Mouse (Mus musculus) embryo, embryonic 9.5 days (tissue): ENCODE measurements around the gene P3h3.
"Not testable (repeated sequence)": the region's sequence is repeated elsewhere in the genome, so short reads cannot be mapped to it uniquely, and the experiment has no call there.

Experiments
- DNase-seq: peaks from one replicate; pipeline ENCODE4 v3.0.0-alpha.2; 2017; ENCODE audit errors: extremely low spot score

The P3h3 gene

DNA sequence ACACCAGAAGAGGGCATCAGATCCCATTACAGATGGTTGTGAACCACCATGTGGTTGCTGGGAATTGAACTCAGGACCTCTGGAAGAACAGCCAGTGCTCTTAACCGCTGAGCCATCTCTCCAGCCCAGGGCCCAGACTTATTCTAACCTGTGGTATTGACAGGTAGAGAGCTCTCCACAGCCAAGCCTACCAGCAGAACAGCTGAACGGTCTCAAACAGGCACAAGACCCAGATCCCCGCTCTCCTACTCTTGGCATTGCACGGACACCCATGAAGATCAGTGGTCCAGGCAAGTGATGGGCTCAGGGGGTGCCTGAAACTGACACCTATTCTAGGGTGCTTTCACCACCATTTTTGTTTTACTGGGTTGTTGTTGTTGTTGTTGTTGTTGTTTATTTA lies 26.4 kb downstream of the P3h3 start:
- not testable (repeated sequence) for DNase-seq

DNA sequence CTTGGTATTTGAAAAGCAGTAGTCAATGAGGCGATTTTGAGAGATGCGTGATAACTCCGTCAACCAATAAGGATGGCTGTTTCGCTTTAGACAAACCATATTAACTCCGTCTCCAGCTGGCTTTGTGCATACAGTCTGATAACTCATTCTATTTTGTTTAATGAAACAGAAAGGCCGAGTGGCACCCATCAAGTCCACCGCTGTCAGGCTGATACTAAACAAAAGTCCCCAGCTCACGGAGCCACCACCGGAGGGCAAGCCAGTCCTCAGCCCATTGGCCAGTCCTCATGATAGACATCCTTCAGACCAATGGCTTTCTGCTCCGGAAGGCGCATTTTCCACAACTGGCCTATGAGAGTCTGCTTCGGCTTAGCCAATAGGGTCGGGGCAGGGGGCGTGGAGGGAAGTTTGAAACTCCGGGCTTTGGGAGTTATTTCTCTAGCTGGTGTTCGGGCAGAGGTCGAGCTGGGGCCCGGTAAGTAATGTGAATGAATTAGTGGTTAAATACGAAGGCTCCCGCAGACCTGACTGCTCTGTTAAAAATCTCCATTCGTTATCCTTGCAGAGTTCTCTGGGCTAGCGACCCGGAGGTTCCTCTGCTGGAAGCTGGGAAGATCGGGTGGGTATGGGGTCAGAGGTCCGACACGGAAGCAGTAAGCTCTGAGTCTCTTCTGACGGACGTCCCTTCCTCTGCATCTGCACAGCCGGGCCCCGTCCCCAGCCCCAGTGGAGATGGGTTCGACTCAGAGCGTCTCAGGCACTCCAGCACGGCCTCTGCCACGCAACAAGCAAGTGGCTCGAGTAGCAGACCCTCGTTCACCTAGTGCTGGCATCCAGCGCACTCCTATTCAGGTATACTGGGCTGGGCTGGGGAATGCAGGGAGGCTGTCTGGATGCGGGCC lies 27.5 kb downstream of the P3h3 start:
- DNase-seq, result peak; percentile 90

DNA sequence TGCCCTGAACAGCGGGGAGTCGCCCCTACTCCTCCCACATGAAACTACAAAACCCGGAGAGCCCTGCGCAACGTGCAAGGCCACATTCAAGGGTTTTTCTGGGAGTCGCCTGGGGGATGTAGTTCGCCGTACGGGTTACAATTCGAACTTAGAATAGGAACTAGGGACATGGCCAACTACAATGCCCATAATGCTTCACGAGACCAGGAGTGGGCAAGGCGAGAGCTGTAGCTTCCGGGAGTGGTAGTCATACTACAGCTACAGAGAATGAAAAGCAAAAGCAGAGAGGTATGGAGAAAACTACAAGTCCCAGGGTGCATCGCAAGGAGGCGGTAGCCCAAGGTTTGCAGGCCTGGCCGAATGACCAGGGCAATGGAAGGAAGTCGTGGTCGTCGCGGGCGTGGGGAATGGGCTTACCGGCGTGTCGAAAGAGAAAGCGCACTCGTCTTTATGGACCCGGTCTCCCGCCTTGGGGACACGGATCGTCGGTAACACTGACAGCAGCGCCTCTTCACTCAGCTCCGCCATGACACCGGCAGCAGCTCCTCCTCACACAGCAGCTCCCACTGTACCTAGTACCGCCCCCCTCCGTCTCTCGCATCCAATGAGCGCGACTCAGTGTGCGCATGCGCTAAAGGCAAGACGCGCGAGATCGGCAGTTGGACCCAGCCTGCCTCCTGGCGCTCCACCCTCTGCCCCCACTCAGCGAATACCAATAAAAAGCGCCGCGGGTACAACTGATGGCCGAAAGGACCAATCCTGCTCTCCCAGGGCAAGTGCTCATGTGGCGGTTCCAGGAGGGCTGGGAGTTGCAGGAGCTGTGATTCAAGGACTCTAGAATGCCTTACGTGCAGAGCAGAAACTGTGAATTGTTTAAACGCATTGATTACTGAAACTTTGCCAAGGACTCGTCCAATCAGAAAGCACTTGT lies 28.4 kb downstream of the P3h3 start, which contains the start of the genes Usp5 and Cdca3:
Gene Usp5, minus strand, starts transcription at position 617 of the 931 bp plus-strand sequence.
Gene Cdca3, plus strand, starts transcription at position 680 of the 931 bp plus-strand sequence.
- peak; percentile 98 for DNase-seq

DNA sequence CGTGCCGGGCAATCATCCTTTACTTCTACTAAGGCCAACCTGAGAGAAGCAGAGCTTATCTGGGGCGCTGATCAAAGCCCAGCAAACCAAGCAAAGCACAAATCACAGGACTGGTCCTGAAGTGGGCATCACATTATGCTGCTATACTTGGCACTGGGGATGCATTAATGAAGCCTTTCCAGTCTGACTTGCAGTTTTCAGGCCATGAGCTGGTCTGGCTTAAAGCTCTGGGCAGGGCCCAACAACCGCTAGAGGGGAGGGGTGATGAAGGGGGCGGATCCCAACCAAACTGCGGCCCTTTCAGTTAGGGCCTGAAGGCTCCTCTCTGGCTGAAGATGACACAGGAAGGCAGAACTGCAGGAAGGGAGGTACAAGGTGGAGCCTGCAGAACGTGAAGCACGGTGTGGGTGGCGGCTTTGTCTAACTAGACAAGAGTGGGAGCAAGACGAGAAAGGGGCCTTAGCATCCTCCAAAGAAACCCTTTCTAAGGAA lies 29.4 kb downstream of the P3h3 start:
- DNase-seq, result peak; percentile 53

DNA sequence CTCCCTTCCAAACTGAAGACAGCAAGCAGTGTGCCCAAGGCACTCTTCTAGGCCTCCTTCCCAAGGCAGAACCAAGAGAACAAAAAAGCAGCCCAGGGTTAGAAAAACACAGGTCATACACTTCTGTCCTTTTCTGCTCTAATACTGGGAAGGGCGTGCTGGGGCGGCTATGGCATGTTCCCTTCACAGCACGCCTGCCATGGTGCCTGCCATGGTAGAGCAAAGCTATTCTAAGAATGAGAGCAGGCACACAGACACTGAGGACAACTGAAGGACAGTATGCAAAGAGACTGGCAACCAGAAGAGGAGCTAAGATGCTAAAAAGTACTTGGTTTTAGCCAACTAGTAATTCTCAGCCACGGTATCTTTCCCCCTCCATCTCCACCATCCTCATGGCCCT lies 35.5 kb downstream of the P3h3 start:
- no peak for DNase-seq

DNA sequence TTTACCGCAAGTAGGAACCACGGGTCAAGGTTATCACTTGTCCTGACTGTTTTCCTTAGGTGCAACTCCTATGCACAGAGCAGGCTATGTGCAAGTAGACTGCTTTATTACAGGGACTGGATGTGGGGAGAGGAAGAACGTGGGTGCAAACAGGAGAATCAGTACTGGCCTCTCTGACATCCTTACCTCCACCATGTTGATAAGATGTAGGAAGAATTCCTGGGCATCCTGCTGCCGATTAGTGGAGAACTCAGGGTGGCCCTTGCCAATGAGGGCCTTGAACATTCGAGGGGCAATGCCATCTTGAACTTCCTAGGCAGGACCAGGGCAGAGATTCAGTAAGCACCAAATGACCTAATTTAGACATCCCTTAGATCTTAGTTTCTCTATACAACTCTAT lies 36.7 kb downstream of the P3h3 start:
- DNase-seq, result no peak

DNA sequence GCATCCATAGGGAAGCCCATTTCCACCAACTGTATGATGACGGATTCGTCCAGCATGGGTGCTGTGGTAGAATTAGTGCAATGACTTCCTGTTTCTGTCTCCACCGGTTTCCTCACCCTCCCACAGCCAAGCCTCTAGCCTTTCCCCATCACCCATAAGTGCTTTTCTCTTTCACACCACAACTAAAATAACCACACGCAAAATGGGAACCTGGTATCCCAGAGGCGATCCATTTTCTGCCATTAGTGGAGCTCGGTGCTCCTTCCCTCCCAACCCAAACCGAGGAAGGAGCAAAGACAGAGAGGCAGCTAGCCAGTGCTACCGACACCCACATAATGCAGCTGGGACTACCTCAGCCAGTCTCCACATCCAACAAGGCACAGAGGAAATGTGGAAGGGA lies 39.6 kb downstream of the P3h3 start:
- no peak for DNase-seq

DNA sequence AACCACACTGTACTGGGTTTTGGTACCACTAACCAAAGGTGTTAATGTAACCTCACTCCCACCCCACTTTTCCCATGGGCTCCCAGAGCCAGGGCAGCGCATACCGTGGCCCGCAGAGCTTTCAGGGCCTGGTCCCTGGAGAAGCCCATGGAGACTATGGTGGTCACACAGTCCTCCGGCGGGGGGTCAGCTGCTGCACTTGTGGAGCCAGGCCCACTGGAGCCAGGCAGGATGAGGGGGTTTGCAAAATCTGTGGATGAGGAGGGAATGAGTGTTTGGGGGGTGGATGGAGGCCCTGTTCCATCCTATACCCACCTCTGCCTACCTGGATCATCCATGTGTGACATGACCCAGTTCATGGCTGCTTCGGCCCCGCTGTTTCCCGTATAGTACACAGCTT lies 40.0 kb downstream of the P3h3 start:
- no peak for DNase-seq

DNA sequence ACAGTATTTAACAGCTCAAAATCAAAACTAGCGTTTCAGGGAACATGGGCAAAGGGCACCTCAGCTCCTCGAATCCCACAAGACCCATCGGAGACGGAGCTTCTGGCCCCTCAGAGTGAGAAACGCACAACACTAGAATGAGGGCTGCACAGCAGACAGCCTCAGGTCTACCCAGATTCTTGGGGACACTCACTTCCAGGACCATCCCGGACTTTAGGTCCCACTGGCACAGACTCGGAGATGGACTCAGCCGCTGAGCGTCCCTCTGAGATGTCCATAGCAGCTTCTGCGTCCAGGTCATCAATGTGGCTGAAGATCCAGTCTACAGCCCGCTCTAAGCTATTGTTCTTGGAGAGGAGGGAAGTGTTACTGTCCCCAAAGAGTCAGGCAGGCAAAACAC lies 40.4 kb downstream of the P3h3 start:
- no peak for DNase-seq

DNA sequence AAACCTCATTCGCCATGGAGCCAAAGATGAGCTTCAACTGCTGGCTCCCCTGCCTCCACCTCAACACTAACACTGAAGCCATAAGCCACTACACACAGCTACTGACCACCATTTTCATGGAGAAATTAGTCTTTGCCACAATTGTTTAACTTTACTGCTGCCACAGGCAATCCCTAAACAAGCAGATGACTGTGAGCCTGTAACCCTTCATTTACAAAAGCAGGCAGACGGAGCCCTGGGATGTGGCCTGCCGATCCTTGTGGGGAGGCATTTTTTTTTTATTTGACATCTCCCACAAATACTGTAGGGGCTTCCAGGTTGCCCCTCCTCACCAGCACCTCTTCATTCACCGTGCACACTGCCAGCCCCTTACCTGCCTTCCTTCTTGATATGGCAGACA lies 40.9 kb downstream of the P3h3 start:
- no peak for DNase-seq

DNA sequence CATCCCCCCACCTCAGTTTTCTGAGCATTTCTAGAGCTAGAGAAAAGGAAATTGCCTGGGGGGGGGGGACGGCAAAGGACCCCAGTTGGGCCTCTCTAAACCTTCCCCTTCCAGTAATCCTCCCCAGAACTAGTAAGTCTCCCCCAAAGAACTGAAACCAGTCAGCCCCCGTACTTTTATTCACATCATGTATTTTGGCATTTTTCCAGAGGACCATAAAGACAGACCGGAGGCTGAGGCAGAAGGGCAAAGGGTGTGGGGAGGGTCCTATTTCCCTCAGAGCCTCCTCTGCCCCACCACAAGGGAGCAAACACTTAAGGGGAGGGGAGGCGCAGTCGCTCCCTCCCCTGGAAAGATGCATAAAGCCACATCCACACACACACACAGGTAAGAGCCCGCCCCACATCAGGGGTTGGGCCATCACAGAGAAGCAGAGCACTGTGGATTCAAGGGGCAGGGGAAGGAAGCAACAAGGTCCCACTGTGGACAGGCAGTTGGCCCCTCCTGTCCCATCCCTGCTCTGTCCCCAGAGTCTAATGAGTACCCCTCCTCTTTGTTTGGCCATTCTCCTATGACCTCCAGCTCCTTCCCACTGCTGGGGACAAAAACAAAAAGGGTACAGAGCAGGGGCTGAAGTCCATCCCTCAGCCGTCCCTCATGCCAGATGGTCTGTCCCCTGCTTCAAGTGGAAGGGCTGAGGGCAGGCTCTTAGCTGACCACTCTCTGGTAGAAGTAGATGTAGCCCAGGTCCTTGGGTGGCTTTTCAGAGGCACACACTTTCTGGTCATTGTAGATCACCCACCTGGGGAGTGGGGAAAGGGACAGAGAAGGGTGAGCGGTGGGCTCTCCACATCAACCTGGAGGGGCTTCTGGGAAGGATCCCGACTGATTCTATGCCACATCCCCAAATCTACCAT lies 42.4 kb downstream of the P3h3 start:
- DNase-seq, result no peak

DNA sequence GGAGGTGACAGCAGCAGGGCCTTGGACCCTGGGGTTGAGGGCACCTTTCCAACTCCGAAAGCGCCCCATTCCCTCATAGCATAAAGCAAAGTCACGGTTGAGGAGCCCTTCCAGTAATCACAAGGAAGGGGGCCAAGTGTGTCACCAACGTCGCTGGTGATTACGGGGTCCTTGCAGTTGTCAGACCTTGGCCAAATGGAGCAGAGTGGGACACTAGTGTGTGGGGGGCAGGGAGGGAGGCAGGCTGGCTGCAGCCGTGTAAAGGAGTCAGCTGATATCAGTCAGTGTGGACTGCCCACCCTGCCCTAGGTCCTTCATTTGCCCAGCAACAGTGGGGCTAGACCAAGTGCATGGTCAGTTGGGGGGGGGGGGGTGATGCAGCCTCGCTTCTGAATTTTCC lies 43.1 kb downstream of the P3h3 start:
- DNase-seq, result no peak

DNA sequence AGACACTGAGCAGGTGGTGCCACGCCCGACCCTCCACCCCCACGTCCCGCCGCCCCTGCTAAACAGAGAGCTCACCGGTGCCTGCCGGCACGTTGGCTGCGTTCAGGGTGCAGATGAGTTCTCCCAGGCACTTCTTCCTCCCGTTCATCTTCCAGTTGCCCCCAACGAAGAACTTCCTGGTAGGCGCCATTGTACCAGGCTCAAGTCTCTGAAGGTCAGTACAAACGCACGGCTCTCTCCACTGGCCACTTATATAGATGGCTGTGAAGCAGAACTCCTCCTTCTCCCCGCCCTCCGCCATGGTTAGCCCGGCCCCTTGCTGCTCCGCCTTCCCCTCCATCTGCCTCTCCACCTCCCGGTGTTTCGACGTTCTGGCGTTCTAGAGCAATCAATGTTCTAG lies 43.6 kb downstream of the P3h3 start, which contains the start of gene Tpi1:
Gene Tpi1, minus strand, starts transcription at position 364 of the 400 bp plus-strand sequence.
- peak; percentile 92 for DNase-seq

DNA sequence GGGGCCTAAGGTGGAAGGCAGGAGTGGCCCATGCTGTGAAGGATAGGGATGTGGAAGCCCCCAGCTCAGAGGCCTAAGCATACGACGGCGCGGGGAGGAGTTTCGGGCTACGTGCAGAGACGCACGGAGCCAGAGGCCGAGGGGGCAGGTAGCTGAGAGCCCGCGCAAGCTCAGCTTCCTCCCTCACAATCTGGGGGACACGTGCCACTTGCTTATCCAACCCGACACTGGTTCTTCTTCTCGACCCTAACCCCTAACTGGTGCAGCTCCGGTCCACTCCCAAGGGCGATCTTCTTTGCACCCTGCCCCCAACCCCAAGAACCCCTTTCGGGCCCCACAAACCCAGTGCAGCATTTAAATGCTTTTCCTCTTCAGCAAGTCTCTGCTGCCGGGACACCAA lies 44.1 kb downstream of the P3h3 start:
- peak; percentile 75 for DNase-seq

DNA sequence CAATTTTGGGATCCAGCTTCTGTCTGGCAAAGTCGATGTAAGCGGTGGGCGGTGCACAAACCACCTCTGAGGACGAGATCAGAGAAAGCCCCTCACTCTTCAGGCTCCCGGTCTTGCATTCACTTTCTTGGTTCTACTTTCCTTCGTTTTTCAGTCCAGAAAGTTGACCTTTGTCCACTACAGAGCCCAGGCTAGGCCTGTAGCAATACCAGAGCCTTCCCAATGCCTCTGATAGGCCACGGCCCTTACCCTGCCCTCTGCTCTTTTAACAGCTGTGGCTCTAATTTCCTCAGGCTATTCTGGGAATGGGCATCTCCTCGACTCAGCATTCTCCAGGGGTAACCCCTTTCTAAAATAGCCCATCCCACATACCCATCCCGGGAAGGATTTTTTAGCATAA lies 44.7 kb downstream of the P3h3 start:
- no peak for DNase-seq

DNA sequence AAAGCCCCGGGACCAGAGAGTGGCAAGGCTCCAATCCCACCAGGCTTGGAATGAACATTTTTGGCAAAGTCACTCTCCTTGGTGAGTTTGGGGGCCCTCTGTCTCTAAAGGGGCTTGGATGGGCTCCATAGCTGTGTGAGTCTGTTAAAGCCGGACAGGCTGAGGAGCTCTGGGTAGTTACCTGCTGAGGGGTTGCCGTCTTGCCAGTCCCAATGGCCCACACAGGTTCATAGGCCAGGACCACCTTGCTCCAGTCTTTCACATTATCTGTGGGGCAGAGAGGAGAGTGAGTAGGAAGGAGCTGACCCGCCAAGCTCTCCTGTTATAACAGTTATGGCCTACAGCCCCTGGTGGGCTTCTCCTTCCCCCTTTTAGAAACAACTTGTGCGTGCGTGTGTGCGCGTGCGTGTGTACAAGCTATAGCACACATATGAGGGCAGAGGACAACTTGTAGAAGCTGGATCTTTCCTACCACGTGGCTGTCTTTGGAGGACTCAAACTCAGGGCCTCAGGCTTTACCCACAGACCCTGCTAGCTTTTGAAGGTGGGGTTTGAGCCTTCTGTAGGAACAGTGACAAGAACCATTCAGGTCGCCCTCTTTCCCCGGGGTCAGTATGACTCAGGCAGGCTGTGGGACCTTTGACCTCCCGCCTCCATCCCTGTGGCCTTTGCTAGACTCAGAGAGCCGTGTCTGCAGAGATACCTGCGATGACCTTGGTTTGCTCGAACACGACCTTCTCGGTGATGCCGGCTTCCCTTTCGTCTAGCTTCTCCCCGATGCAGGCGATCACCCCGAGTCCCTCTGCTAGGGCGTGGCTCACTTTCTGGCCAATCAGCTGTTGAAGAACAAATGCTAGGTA lies 45.6 kb downstream of the P3h3 start:
- no peak for DNase-seq

DNA sequence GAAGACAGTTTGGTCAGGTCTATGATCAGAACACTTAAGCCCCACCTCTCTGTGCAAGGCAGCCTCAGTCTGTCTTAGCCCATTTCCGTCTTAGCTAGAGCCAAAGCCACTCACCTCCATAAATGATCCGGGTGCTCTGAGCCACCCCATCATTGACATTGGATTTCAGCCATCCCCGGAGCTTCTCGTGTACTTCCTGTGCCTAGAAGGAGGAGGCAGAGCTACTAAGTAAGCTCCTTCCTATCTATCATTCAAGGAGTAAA lies 46.2 kb downstream of the P3h3 start:
- no peak for DNase-seq

DNA sequence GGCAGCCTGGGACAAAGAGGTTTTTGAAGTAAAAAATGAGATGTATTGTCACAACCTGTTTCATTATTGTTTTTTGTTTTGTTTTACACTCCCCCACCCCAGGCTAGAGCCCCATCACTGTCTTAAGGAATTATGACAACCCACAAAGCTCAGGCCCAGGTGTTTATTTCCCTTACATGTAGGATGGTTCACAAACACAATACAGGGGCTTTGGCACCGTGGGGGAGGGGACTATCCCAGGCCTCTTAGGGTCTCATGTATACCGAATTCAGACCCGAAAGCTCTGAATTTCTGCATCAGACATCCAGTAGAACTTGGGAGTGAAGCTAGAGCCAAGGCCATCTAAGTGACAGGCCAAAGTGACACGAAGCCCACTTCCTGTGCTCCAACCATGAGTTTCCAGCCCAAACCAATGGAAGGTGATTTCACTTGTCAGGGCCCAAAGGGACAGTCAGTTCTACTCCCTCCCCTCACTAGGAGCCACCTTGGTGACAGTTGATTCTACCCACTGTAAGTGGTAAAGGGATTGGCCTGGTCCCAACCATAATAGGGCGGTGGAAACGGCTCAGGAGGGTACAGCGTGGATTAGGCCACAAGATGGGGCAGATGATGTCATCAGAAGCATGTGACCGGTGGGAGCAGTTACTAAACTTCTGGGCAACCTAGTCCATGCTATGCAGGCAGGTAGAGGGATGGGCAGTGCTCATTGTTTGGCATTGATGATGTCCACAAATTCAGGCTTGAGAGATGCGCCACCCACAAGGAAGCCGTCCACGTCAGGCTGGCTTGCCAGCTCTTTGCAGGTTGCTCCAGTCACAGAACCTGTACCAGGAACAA lies 46.8 kb downstream of the P3h3 start:
- not testable (repeated sequence) for DNase-seq

DNA sequence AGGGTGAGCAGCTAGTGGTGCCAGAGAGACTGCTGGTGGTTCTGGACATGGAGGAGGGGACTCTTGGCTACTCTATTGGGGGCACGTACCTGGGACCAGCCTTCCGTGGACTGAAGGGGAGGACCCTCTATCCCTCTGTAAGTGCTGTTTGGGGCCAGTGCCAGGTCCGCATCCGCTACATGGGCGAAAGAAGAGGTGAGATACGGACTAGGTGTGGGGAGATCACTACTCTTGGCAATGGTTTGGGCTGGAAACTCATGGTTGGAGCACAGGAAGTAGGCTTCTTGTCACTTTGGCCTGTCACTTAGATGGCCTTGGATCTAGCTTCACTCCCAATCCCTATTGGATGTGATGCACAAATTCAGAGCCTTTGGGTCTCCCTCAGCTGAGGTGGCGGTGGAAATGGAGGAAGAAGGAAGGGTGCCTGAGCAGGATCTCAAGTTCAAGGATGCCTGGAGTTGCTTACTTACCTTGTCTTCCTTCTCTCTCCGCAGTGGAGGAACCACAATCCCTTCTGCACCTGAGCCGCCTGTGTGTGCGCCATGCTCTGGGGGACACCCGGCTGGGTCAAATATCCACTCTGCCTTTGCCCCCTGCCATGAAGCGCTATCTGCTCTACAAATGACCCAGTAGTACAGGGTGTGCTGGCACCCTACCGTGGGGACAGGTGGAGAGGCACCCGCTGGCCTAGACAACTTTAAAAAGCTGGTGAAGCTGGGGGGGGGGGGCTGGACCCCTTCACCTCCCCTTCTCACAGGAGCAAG lies 47.6 kb downstream of the P3h3 start:
- DNase-seq, result no peak
